Mouse (Mus musculus) CH12.LX (cell line): ENCODE data around the gene Nt5c2. TPM values are rescaled to one million over a fixed set of nuclear protein-coding genes. Genes with fewer than 3 reads are reported as not detected.

Source experiments
- DNase-seq: peaks from one replicate; pipeline ENCODE4 v3.0.0-alpha.2; 2013; ENCODE audit errors: extremely low read depth
- H3K27ac ChIP-seq: 2 replicates; pipeline ENCODE4 v1.5.1; 2012; ENCODE audit warnings: low read depth, mild to moderate bottlenecking, control low read depth, moderate library complexity; ENCODE audit not compliant: insufficient read depth
- H3K27me3 ChIP-seq: replicated peaks from 2 replicates; pipeline ENCODE3; 2012; ENCODE audit warnings: inconsistent platforms
- H3K36me3 ChIP-seq, 2 experiments: replicated peaks in 1 of 2; 2 replicates each; pipeline versions ENCODE3 to v1.6.1; 2012; ENCODE audit warnings: inconsistent platforms in 1 of 2, low read length in 1 of 2, mild to moderate bottlenecking in 1 of 2, mixed read lengths in 1 of 2, moderate library complexity in 1 of 2; ENCODE audit not compliant: control insufficient read depth in 1 of 2, insufficient read depth in 1 of 2
- H3K4me1 ChIP-seq, 2 experiments: 2 replicates each; pipeline ENCODE4 v1.6.1; 2012; ENCODE audit warnings: inconsistent platforms in 1 of 2, moderate library complexity in 1 of 2; ENCODE audit not compliant: insufficient read depth in 2 of 2, control insufficient read depth in 1 of 2
- H3K4me2 ChIP-seq: 2 replicates; pipeline ENCODE4 v1.6.1; 2012; ENCODE audit warnings: low read depth, mild to moderate bottlenecking, control low read depth; ENCODE audit not compliant: poor library complexity, insufficient read depth, severe bottlenecking
- H3K4me3 ChIP-seq, 3 experiments: fragments of 150-350 bp in 1 of 3; sonication (generic) in 1 of 3; replicated peaks in 1 of 3; 2 replicates each; pipeline versions ENCODE3 to v1.5.1; 2011 to 2012; ENCODE audit warnings: low read depth in 2 of 3, low read length in 2 of 3, mild to moderate bottlenecking in 2 of 3, moderate library complexity in 2 of 3, control low read depth in 1 of 3, improper control_type of control experiment in 1 of 3, inconsistent platforms in 1 of 3, mixed read lengths in 1 of 3; ENCODE audit not compliant: poor library complexity in 1 of 3
- H3K79me2 ChIP-seq: replicated peaks from 2 replicates; pipeline ENCODE4 v1.6.1; 2012; ENCODE audit warnings: mild to moderate bottlenecking, moderate library complexity; ENCODE audit not compliant: control insufficient read depth, poor library complexity, insufficient read depth, severe bottlenecking; ENCODE audit errors: extremely low read depth
- H3K9ac ChIP-seq: 2 replicates; pipeline ENCODE4 v1.6.1; 2012; ENCODE audit warnings: low read depth, mild to moderate bottlenecking, control low read depth, moderate library complexity; ENCODE audit not compliant: insufficient read depth
- H3K9me3 ChIP-seq: replicated peaks from 2 replicates; pipeline ENCODE3; 2012; ENCODE audit warnings: low read length, inconsistent platforms, mixed read lengths
- BHLHE40 ChIP-seq: IDR thresholded peaks from 2 replicates; pipeline ENCODE4 v1.6.1; 2011; ENCODE audit warnings: mild to moderate bottlenecking, low read depth, low read length, improper control_type of control experiment
- E2F4 ChIP-seq: IDR thresholded peaks from 2 replicates; pipeline ENCODE4 v1.6.1; 2011; ENCODE audit warnings: low read depth, low read length, improper control_type of control experiment; ENCODE audit not compliant: insufficient replicate concordance
- EP300 ChIP-seq: IDR thresholded peaks from 2 replicates; pipeline ENCODE4 v1.6.1; 2011; ENCODE audit warnings: low read length, improper control_type of control experiment
- ETS1 ChIP-seq: conservative IDR thresholded peaks from 2 replicates; pipeline ENCODE4 v1.6.1; 2012; ENCODE audit warnings: low read depth, mild to moderate bottlenecking, inconsistent platforms, low read length, improper control_type of control experiment, moderate library complexity
- HCFC1 ChIP-seq: IDR thresholded peaks from 2 replicates; pipeline ENCODE4 v1.6.1; 2012; ENCODE audit warnings: low read depth, mild to moderate bottlenecking, inconsistent platforms, low read length, improper control_type of control experiment
- IRF4 ChIP-seq: IDR thresholded peaks from 2 replicates; pipeline ENCODE4 v1.6.1; 2014; ENCODE audit warnings: low read depth, mild to moderate bottlenecking, inconsistent platforms, low read length, improper control_type of control experiment
- JUND ChIP-seq: conservative IDR thresholded peaks from 2 replicates; pipeline ENCODE4 v1.6.1; 2011; ENCODE audit warnings: low read depth, low read length, improper control_type of control experiment
- KAT2A ChIP-seq: IDR thresholded peaks from 2 replicates; pipeline ENCODE4 v1.6.1; 2012; ENCODE audit warnings: low read length, improper control_type of control experiment, inconsistent platforms; ENCODE audit not compliant: insufficient replicate concordance
- MAZ ChIP-seq: IDR thresholded peaks from 2 replicates; pipeline ENCODE4 v1.6.1; 2012; ENCODE audit warnings: low read depth, mild to moderate bottlenecking, inconsistent platforms, low read length, improper control_type of control experiment, moderate library complexity
- MEF2A ChIP-seq: IDR thresholded peaks from 2 replicates; pipeline ENCODE4 v1.6.1; 2014; ENCODE audit warnings: low read depth, mild to moderate bottlenecking, inconsistent platforms, low read length, improper control_type of control experiment, borderline replicate concordance
- MXI1 ChIP-seq: IDR thresholded peaks from 2 replicates; pipeline ENCODE4 v1.6.1; 2011; ENCODE audit warnings: mild to moderate bottlenecking, low read depth, low read length, improper control_type of control experiment
- PAX5 ChIP-seq: IDR thresholded peaks from 2 replicates; pipeline ENCODE4 v1.6.1; 2012; ENCODE audit warnings: low read length, inconsistent platforms, mixed read lengths
- POLR2A ChIP-seq: IDR thresholded peaks from 2 replicates; pipeline ENCODE4 v1.6.1; 2011; ENCODE audit warnings: low read depth, mild to moderate bottlenecking, improper control_type of control experiment, low read length
- POLR2AphosphoS2 ChIP-seq: IDR thresholded peaks from 2 replicates; pipeline ENCODE4 v1.6.1; 2011; ENCODE audit warnings: low read depth, low read length, improper control_type of control experiment
- RAD21 ChIP-seq: IDR thresholded peaks from 2 replicates; pipeline ENCODE4 v1.6.1; 2011; ENCODE audit warnings: low read depth, mild to moderate bottlenecking, low read length, improper control_type of control experiment, moderate library complexity
- UBTF ChIP-seq: IDR thresholded peaks from 2 replicates; pipeline ENCODE4 v1.6.1; 2012; ENCODE audit warnings: low read depth, mild to moderate bottlenecking, inconsistent platforms, low read length, improper control_type of control experiment, moderate library complexity
- dilution Hi-C: fragments of 300-500 bp; cut with MboI; formaldehyde crosslinking; loops from 2 replicates; pipeline ENCODE4 v1.14.3; 2020; ENCODE audit warnings: low sequenced_read_pairs; ENCODE audit not compliant: extremely low pct_unique_long_range_greater_than_20kb, extremely low pct_ligation_motif_present
- in situ Hi-C: fragments of 300-500 bp; cut with MboI; formaldehyde crosslinking; loops from 3 replicates; pipeline ENCODE4 v1.14.3; 2019; ENCODE audit warnings: low sequenced_read_pairs, low pct_ligation_motif_present, low pct_unique_long_range_greater_than_20kb, mixed read lengths
- polyA plus RNA-seq: library from polyadenylated mRNA; unstranded; fragments of >175 nt; gene quantifications from 2 replicates; pipeline ENCODE4 v1.2.1, GENCODE M21; 2012; ENCODE audit warnings: low read depth; ENCODE audit not compliant: insufficient read length
- total RNA-seq, 2 experiments: library from RNA; depleted of rRNA; stranded (reverse); fragments of 300-350 nt in 1 of 2; fragments of >200 nt in 1 of 2; gene quantifications; 2 replicates each; pipeline ENCODE4 v1.2.3; 2012 to 2014

The Nt5c2 gene
- total and polyA plus RNA-seq, 3 experiments = 15.1 to 62.9 (median 21.1) TPM

DNA sequence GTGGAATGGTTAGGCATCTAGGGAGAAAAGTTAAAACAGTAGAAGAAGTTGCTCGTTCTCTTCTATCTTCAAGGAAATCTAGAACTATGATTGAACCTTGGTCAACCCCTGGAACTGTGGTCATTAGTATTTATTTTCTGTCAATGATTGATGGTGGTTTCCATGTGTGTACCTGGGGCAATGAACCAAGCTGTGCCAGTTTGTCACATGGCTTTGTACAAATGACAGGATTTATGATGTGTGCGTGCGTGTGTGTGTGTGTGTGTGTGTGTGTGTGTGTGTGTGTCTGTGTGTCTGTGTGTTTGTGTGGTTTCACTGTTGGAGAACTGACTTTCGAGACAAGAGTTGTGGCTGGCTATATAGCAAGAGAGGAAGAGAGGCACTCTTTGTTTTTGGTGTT, 38.5 kb upstream of the Nt5c2 start:
- Histone ChIP-seq H3K4me1 (peaks cover 9 to 18% of the 10 kb centered on the region in 2 experiments), H3K9me3 (no peaks in the 10 kb centered on the region), H3K27ac (no peak overlapping the region), H3K79me2 (peaks cover 11% of the 10 kb centered on the region), H3K27me3 (no peaks in the 10 kb centered on the region), H3K4me3 (no peak overlapping the region), H3K4me2 (no peak overlapping the region), H3K9ac (no peak overlapping the region), H3K36me3 (peaks cover under 1 to 4% of the 10 kb centered on the region in 2 experiments)
- DNase-seq = no peak
- in situ Hi-C loops = no loop called here
- no peak for TF ChIP-seq MAZ
- TF ChIP-seq KAT2A = no peak
- TF ChIP-seq RAD21 = no peak
- no peak for TF ChIP-seq MEF2A
- TF ChIP-seq ETS1 = no peak
- TF ChIP-seq POLR2A = no peak
- TF ChIP-seq E2F4 = no peak
- no peak for TF ChIP-seq UBTF
- dilution Hi-C loops = no loop called here

DNA sequence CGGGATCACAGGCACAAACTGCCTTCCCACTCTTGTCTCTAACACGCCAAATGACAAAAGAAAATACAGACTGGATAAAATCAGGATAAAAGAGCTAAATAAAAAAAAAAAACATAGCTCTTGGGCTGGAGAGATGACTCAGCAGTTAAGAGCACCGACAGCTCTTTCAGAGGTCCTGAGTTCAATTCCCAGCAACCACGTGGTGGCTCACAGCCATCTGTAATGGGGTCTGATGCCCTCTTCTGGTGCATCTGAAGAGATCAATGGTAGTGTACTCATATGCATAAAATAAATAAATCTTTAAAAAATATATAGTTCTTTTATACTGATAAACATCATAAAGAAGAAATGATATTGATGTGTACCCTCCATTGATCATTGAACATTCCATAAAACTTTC, 38.0 kb upstream of the Nt5c2 start:
- in situ Hi-C loops = no loop called here
- no peak for DNase-seq
- no peak overlapping the region for H3K4me2 ChIP-seq
- peaks cover 9 to 23% of the 10 kb centered on the region in 2 experiments for H3K4me1 ChIP-seq
- dilution Hi-C loops = no loop called here
- H3K4me3 ChIP-seq = no peak overlapping the region
- no peak overlapping the region for H3K27ac ChIP-seq
- H3K9ac ChIP-seq = no peak overlapping the region
- no peak for TF ChIP-seq RAD21
- TF ChIP-seq HCFC1 = no peak
- TF ChIP-seq POLR2AphosphoS2 = no peak
- no peak for TF ChIP-seq MXI1
- no peak for TF ChIP-seq PAX5
- TF ChIP-seq IRF4 = no peak
- TF ChIP-seq EP300 = no peak
- TF ChIP-seq BHLHE40 = no peak
- no peak for TF ChIP-seq JUND
- TF ChIP-seq UBTF = no peak
- H3K79me2 ChIP-seq = peaks cover 11% of the 10 kb centered on the region
- H3K27me3 ChIP-seq = no peaks in the 10 kb centered on the region
- H3K9me3 ChIP-seq = no peaks in the 10 kb centered on the region
- peaks cover 4 to 10% of the 10 kb centered on the region in 2 experiments for H3K36me3 ChIP-seq
